ENCODE assay signal across 12 mouse cellular contexts in genomic region chr2:64885696-64886095, GRCm38 (mm10).
DNase-seq lines count a peak whose midpoint lies in the region; ATAC-seq and TF ChIP-seq lines count a peak whose summit lies in the region.
"Had no signal": no experiment of that assay in that cellular context is flagged by ENCODE, and none has a peak within 500 bp of the region (broad histone marks: within the 10 kb centered on the region; RNA-seq: fewer than 3 reads in every experiment).

No protein-coding gene starts in this region.

- TF ChIP-seq EP300 in stomach, postnatal 0 days (optimal IDR thresholded peaks at IDR 0.05): no peak

- peak; percentile 26; the same call in 1 of the 2 replicates for ATAC-seq in embryonic facial prominence, embryonic 14.5 days (ENCODE audit: low read depth)
- ATAC-seq in hindbrain, embryonic 16.5 days: 0 out of 2 replicates have a peak, but pooled peaks have one; percentile 9
- ATAC-seq in hindbrain, embryonic 11.5 days (ENCODE audit: low FRiP score): no peak
- ATAC-seq in stomach, postnatal 0 days (ENCODE audit: low FRiP score, low TSS enrichment): no peak

- no peak overlapping the region for H3K27ac ChIP-seq in embryonic facial prominence, embryonic 14.5 days (replicated peaks; ENCODE audit: low read depth, low read length)
- H3K27ac ChIP-seq in embryonic facial prominence, embryonic 10.5 days (replicated peaks): no peak overlapping the region
- H3K27ac ChIP-seq in hindbrain, embryonic 16.5 days (ENCODE audit: low read depth, low read length): no peak overlapping the region
- H3K27ac ChIP-seq in hindbrain, embryonic 11.5 days (ENCODE audit: low read depth, low read length): no peak overlapping the region
- no peak overlapping the region for H3K27ac ChIP-seq in stomach, postnatal 0 days (replicated peaks)
- H3K27ac ChIP-seq: limb, embryonic 13.5 days had no signal

- intact Hi-C loops in gastrocnemius, postnatal 14 days (cut with DNase I; ENCODE audit: low total_unique reads): no loop called here

- H3K4me1 ChIP-seq in embryonic facial prominence, embryonic 14.5 days (ENCODE audit: control insufficient read depth, insufficient read depth, low read length): no peaks in the 10 kb centered on the region
- peaks cover 6% of the 10 kb centered on the region; the same call in 1 of the 2 replicates for H3K4me1 ChIP-seq in embryonic facial prominence, embryonic 10.5 days
- no peaks in the 10 kb centered on the region for H3K4me1 ChIP-seq in hindbrain, embryonic 16.5 days (ENCODE audit: control insufficient read depth, insufficient read depth, low read depth, low read length)
- no peaks in the 10 kb centered on the region for H3K4me1 ChIP-seq in hindbrain, embryonic 11.5 days (replicated peaks; ENCODE audit: control insufficient read depth, insufficient read depth, low read length)
- H3K4me1 ChIP-seq in stomach, postnatal 0 days (replicated peaks; ENCODE audit: control insufficient read depth, insufficient read depth): no peaks in the 10 kb centered on the region

- no peaks in the 10 kb centered on the region for H3K9me3 ChIP-seq in embryonic facial prominence, embryonic 14.5 days (ENCODE audit: control insufficient read depth, low read length)
- no peaks in the 10 kb centered on the region for H3K9me3 ChIP-seq in embryonic facial prominence, embryonic 10.5 days
- no peaks in the 10 kb centered on the region for H3K9me3 ChIP-seq in hindbrain, embryonic 16.5 days (ENCODE audit: control insufficient read depth, low read length)
- no peaks in the 10 kb centered on the region for H3K9me3 ChIP-seq in hindbrain, embryonic 11.5 days (ENCODE audit: control insufficient read depth, low read length)
- no peaks in the 10 kb centered on the region for H3K9me3 ChIP-seq in stomach, postnatal 0 days (ENCODE audit: control insufficient read depth, low read length)
- H3K9me3 ChIP-seq: limb, embryonic 13.5 days had no signal

- peak; percentile 38 for DNase-seq in embryonic facial prominence, embryonic 14.5 days (ENCODE audit: low spot score)
- DNase-seq in embryonic facial prominence, embryonic 10.5 days (ENCODE audit: low spot score): no peak
- DNase-seq in hindbrain, embryonic 11.5 days (ENCODE audit: low spot score): no peak
- peak; percentile 15 for DNase-seq in ovary, postnatal 36 days (ENCODE audit: low spot score)
- DNase-seq in ovary, postnatal 14 days (ENCODE audit: low spot score): no peak
- DNase-seq in stomach, postnatal 0 days (ENCODE audit: low spot score): peak; percentile 18
- DNase-seq in gastrocnemius, postnatal 14 days: no peak
- DNase-seq: cerebellum, adult 9-11 months; lung, postnatal 4 days had no signal

- WGBS in embryonic facial prominence, embryonic 14.5 days: 38% methylated on average over 5 of the region's 5 CpGs
- 84% methylated on average over 5 of the region's 5 CpGs for WGBS in embryonic facial prominence, embryonic 10.5 days
- 27% methylated on average over 5 of the region's 5 CpGs for WGBS in hindbrain, embryonic 16.5 days
- 74% methylated on average over 5 of the region's 5 CpGs for WGBS in hindbrain, embryonic 11.5 days
- 37% methylated on average over 5 of the region's 5 CpGs for WGBS in stomach, postnatal 0 days

- H3K4me2 ChIP-seq in embryonic facial prominence, embryonic 14.5 days (ENCODE audit: low read depth, low read length): no peak overlapping the region
- no peak overlapping the region for H3K4me2 ChIP-seq in hindbrain, embryonic 16.5 days (ENCODE audit: low read length)
- no peak overlapping the region for H3K4me2 ChIP-seq in hindbrain, embryonic 11.5 days (replicated peaks; ENCODE audit: low read depth, low read length)
- H3K4me2 ChIP-seq in stomach, postnatal 0 days (replicated peaks; ENCODE audit: low read depth): no peak overlapping the region
- H3K4me2 ChIP-seq: heart, embryonic 11.5 days; limb, embryonic 13.5 days had no signal

- no peak overlapping the region for H3K4me3 ChIP-seq in embryonic facial prominence, embryonic 14.5 days (ENCODE audit: low read depth, low read length)
- no peak overlapping the region for H3K4me3 ChIP-seq in embryonic facial prominence, embryonic 10.5 days
- H3K4me3 ChIP-seq in hindbrain, embryonic 16.5 days (ENCODE audit: low read length): no peak overlapping the region
- H3K4me3 ChIP-seq in hindbrain, embryonic 11.5 days (ENCODE audit: low read depth, low read length): no peak overlapping the region
- no peak overlapping the region for H3K4me3 ChIP-seq in stomach, postnatal 0 days (ENCODE audit: low read depth, low read length)
- H3K4me3 ChIP-seq: limb, embryonic 13.5 days had no signal

- no peaks in the 10 kb centered on the region for H3K27me3 ChIP-seq in embryonic facial prominence, embryonic 14.5 days (replicated peaks; ENCODE audit: control insufficient read depth, insufficient read depth, low read length)
- no peaks in the 10 kb centered on the region for H3K27me3 ChIP-seq in embryonic facial prominence, embryonic 10.5 days (replicated peaks; ENCODE audit: low read depth, poor library complexity, severe bottlenecking)
- no peaks in the 10 kb centered on the region for H3K27me3 ChIP-seq in hindbrain, embryonic 16.5 days (replicated peaks; ENCODE audit: control insufficient read depth, insufficient read depth, low read length)
- no peaks in the 10 kb centered on the region for H3K27me3 ChIP-seq in hindbrain, embryonic 11.5 days (ENCODE audit: control insufficient read depth, insufficient read depth, low read length)
- H3K27me3 ChIP-seq in stomach, postnatal 0 days (ENCODE audit: control insufficient read depth, insufficient read depth, low read length): no peaks in the 10 kb centered on the region
- H3K27me3 ChIP-seq: limb, embryonic 13.5 days had no signal

- no peak overlapping the region for H3K9ac ChIP-seq in embryonic facial prominence, embryonic 14.5 days (ENCODE audit: low read depth, low read length)
- H3K9ac ChIP-seq in hindbrain, embryonic 16.5 days (ENCODE audit: low read depth, low read length): no peak overlapping the region; the same call in 1 of the 2 replicates
- no peak overlapping the region for H3K9ac ChIP-seq in hindbrain, embryonic 11.5 days (ENCODE audit: low read depth, low read length)
- no peak overlapping the region for H3K9ac ChIP-seq in stomach, postnatal 0 days (ENCODE audit: low read length)
- H3K9ac ChIP-seq: limb, embryonic 13.5 days had no signal

- no peak for TF ChIP-seq CTCF in stomach, postnatal 0 days (IDR thresholded peaks at IDR 0.05; ENCODE audit: low read depth)

- no peaks in the 10 kb centered on the region for H3K36me3 ChIP-seq in embryonic facial prominence, embryonic 14.5 days (ENCODE audit: control insufficient read depth, insufficient read depth, low read length)
- H3K36me3 ChIP-seq in embryonic facial prominence, embryonic 10.5 days (replicated peaks): no peaks in the 10 kb centered on the region
- H3K36me3 ChIP-seq in hindbrain, embryonic 16.5 days (ENCODE audit: control insufficient read depth, insufficient read depth, low read length): no peaks in the 10 kb centered on the region
- H3K36me3 ChIP-seq in hindbrain, embryonic 11.5 days (ENCODE audit: control insufficient read depth, insufficient read depth, low read length): no peaks in the 10 kb centered on the region
- H3K36me3 ChIP-seq in stomach, postnatal 0 days (ENCODE audit: control insufficient read depth, insufficient read depth, low read length): no peaks in the 10 kb centered on the region
- H3K36me3 ChIP-seq: limb, embryonic 13.5 days had no signal

Comparison
In these comparisons a context has a peak if more than half of its experiments do, and no peak if none do; other contexts are left out.
1. ATAC-seq: peak in embryonic facial prominence, embryonic 14.5 days (single experiment) and hindbrain, embryonic 16.5 days (single experiment); none in hindbrain, embryonic 11.5 days (single experiment) and stomach, postnatal 0 days (single experiment).
2. DNase-seq: peak in embryonic facial prominence, embryonic 14.5 days (single experiment), ovary, postnatal 36 days (single experiment) and stomach, postnatal 0 days (single experiment); none in embryonic facial prominence, embryonic 10.5 days (single experiment), hindbrain, embryonic 11.5 days (single experiment), ovary, postnatal 14 days (single experiment) and gastrocnemius, postnatal 14 days (single experiment).